Comparison of ENCODE assay signal across 8 mouse cellular contexts in genomic region chr1:75217893-75218226, GRCm38 (mm10). TPM values are rescaled to one million over a fixed set of nuclear protein-coding genes. Genes with fewer than 3 reads are reported as not detected.
DNase-seq lines count a peak whose midpoint lies in the region; ATAC-seq and TF ChIP-seq lines count a peak whose summit lies in the region.

No protein-coding gene starts in this region.

- intact Hi-C loops in left cerebral cortex, adult 2 months (cut with DNase I): loop anchor here (2.0 to 5.0 kb wide), 3 partner anchors 34 to 45 kb away; partner anchors contain the start of gene Abcb6

- H3K4me1 ChIP-seq in cortical plate, adult 2 months (ENCODE audit: control insufficient read depth, insufficient read depth, low read length): peaks cover 5% of the 10 kb centered on the region
- H3K4me1 ChIP-seq in hindbrain, embryonic 14.5 days (replicated peaks; ENCODE audit: control insufficient read depth, insufficient read depth, low read length): peaks cover 13% of the 10 kb centered on the region
- 0 out of 2 replicates have a peak, but pooled peaks cover 4% of the 10 kb centered on the region for H3K4me1 ChIP-seq in midbrain, postnatal 0 days (ENCODE audit: insufficient read depth, low read length)

- DNase-seq in left cerebral cortex, adult 2 months (ENCODE audit: extremely low spot score in 1 of 2, low spot score in 2 of 2): no peak
- DNase-seq in left cerebral cortex, adult 11 months (ENCODE audit: low spot score): no peak
- DNase-seq in hindbrain, embryonic 14.5 days (ENCODE audit: low spot score): no peak
- DNase-seq in midbrain, postnatal 0 days (ENCODE audit: low spot score): no peak
- no peak for DNase-seq in spleen, adult 12 weeks (ENCODE audit: low spot score)
- DNase-seq in right cerebral cortex, postnatal 4 days: no peak
- DNase-seq in c-Kit-positive CD71-positive TER-119-positive erythroid progenitor cells, embryonic 14.5 days (ENCODE audit: low spot score): no peak

- H3K27me3 ChIP-seq in hindbrain, embryonic 14.5 days (ENCODE audit: control insufficient read depth, insufficient read depth, low read length): peaks cover 59% of the 10 kb centered on the region
- H3K27me3 ChIP-seq in midbrain, postnatal 0 days (ENCODE audit: insufficient read depth, low read length): peaks cover 12% of the 10 kb centered on the region

- no peak for TF ChIP-seq POLR2A in cortical plate, adult 2 months (IDR thresholded peaks at IDR 0.05; ENCODE audit: extremely low read depth, insufficient read depth, low read length)

- H3K36me3 ChIP-seq in hindbrain, embryonic 14.5 days (replicated peaks; ENCODE audit: control insufficient read depth, insufficient read depth): peaks cover 26% of the 10 kb centered on the region
- H3K36me3 ChIP-seq in midbrain, postnatal 0 days (ENCODE audit: insufficient read depth, low read length): peaks cover 19% of the 10 kb centered on the region

- peak overlapping the region; percentile 79 for H3K4me3 ChIP-seq in left cerebral cortex, adult 2 months
- peak overlapping the region; percentile 74 for H3K4me3 ChIP-seq in cortical plate, adult 2 months (ENCODE audit: insufficient read depth, low read length)
- H3K4me3 ChIP-seq in hindbrain, embryonic 14.5 days (replicated peaks; ENCODE audit: low read length): peak overlapping the region; percentile 53
- H3K4me3 ChIP-seq in midbrain, postnatal 0 days (ENCODE audit: low read depth, low read length): peak overlapping the region; percentile 61

- H3K4me2 ChIP-seq in hindbrain, embryonic 14.5 days (replicated peaks): peak overlapping the region; percentile 89; the same call in 1 of the 2 replicates
- peak overlapping the region; percentile 99 for H3K4me2 ChIP-seq in midbrain, postnatal 0 days (ENCODE audit: low read depth, low read length, poor library complexity, severe bottlenecking)

- peak overlapping the region; percentile 92 for H3K27ac ChIP-seq in left cerebral cortex, adult 2 months
- H3K27ac ChIP-seq in cortical plate, adult 2 months (ENCODE audit: insufficient read depth, low read length): peak overlapping the region; percentile 86; the same call in 1 of the 2 replicates
- no peak overlapping the region for H3K27ac ChIP-seq in hindbrain, embryonic 14.5 days
- no peak overlapping the region for H3K27ac ChIP-seq in midbrain, postnatal 0 days (ENCODE audit: low read depth, low read length)

- H3K9me3 ChIP-seq in hindbrain, embryonic 14.5 days (ENCODE audit: control insufficient read depth, low read length): no peaks in the 10 kb centered on the region
- H3K9me3 ChIP-seq in midbrain, postnatal 0 days (ENCODE audit: low read length): no peaks in the 10 kb centered on the region

- H3K9ac ChIP-seq in hindbrain, embryonic 14.5 days: no peak overlapping the region
- H3K9ac ChIP-seq in midbrain, postnatal 0 days (replicated peaks; ENCODE audit: low read length, poor library complexity, severe bottlenecking): peak overlapping the region; percentile 73; the same call in 1 of the 2 replicates

- no peak for ATAC-seq in hindbrain, embryonic 14.5 days (ENCODE audit: low FRiP score)
- no peak for ATAC-seq in midbrain, postnatal 0 days (ENCODE audit: low FRiP score)

- 3% methylated on average over 6 of the region's 6 CpGs for WGBS in hindbrain, embryonic 14.5 days
- WGBS in midbrain, postnatal 0 days: 5% methylated on average over 6 of the region's 6 CpGs

- no peak for TF ChIP-seq CTCF in left cerebral cortex, adult 2 months (IDR thresholded peaks at IDR 0.05)
- no peak for TF ChIP-seq CTCF in cortical plate, adult 2 months (IDR thresholded peaks at IDR 0.05; ENCODE audit: extremely low read depth, insufficient read depth, low read length)
- TF ChIP-seq CTCF in midbrain, postnatal 0 days (IDR thresholded peaks at IDR 0.05): no peak

RNA-seq across cellular contexts. Expression of gene Tuba4a, which starts 1.8 kb away (rescaled TPM):
- total RNA-seq in left cerebral cortex, adult 2 months (2021): 100 to 1,000 TPM; 594 to 616 TPM
- polyA plus RNA-seq in cortical plate, adult 2 months (2012; rRNA removed): 345 and 362 TPM in 2 replicates
- 13.8 and 20.8 TPM in 2 replicates for polyA plus RNA-seq in hindbrain, embryonic 14.5 days (2014; fragmentation: Nextera tagmentation; extraction: Ambion mirVana)
- 99.2 and 165 TPM in 2 replicates for total RNA-seq in midbrain, postnatal 0 days (2014; rRNA removed)
- 87.0 and 115 TPM in 2 replicates for polyA plus RNA-seq in midbrain, postnatal 0 days (2015; fragmentation: Nextera tagmentation; extraction: Ambion mirVana)

RNA-seq across cellular contexts. Expression of gene Stk16, which starts 7.2 kb away (rescaled TPM):
- 10 to 100 TPM; 85.6 to 86.0 TPM for total RNA-seq in left cerebral cortex, adult 2 months (2021)
- polyA plus RNA-seq in cortical plate, adult 2 months (2012; rRNA removed): 159 and 172 TPM in 2 replicates
- 121 and 128 TPM in 2 replicates for polyA plus RNA-seq in hindbrain, embryonic 14.5 days (2014; fragmentation: Nextera tagmentation; extraction: Ambion mirVana)
- 98.8 and 130 TPM in 2 replicates for total RNA-seq in midbrain, postnatal 0 days (2014; rRNA removed)
- 111 and 113 TPM in 2 replicates for polyA plus RNA-seq in midbrain, postnatal 0 days (2015; fragmentation: Nextera tagmentation; extraction: Ambion mirVana)

RNA-seq across cellular contexts. Expression of gene Glb1l, which starts 7.2 kb away (rescaled TPM):
- total RNA-seq in left cerebral cortex, adult 2 months (2021): 10 to 100 TPM; 12.7 to 15.6 TPM
- 20.4 and 21.2 TPM in 2 replicates for polyA plus RNA-seq in cortical plate, adult 2 months (2012; rRNA removed)
- polyA plus RNA-seq in hindbrain, embryonic 14.5 days (2014; fragmentation: Nextera tagmentation; extraction: Ambion mirVana): 15.8 and 19.5 TPM in 2 replicates
- total RNA-seq in midbrain, postnatal 0 days (2014; rRNA removed): 18.3 and 25.6 TPM in 2 replicates
- 18.2 and 18.4 TPM in 2 replicates for polyA plus RNA-seq in midbrain, postnatal 0 days (2015; fragmentation: Nextera tagmentation; extraction: Ambion mirVana)

RNA-seq across cellular contexts. Expression of gene A630095N17Rik, which starts 14.0 kb away (rescaled TPM):
- not detected for total RNA-seq in left cerebral cortex, adult 2 months (2021)
- not detected in 2 replicates for polyA plus RNA-seq in cortical plate, adult 2 months (2012; rRNA removed)
- polyA plus RNA-seq in hindbrain, embryonic 14.5 days (2014; fragmentation: Nextera tagmentation; extraction: Ambion mirVana): not detected in 2 replicates
- not detected in 2 replicates for total RNA-seq in midbrain, postnatal 0 days (2014; rRNA removed)
- not detected in 2 replicates for polyA plus RNA-seq in midbrain, postnatal 0 days (2015; fragmentation: Nextera tagmentation; extraction: Ambion mirVana)

RNA-seq across cellular contexts. Expression of gene Dnajb2, which starts 18.3 kb away (rescaled TPM):
- 100 to 1,000 TPM in 1 of 2 experiments, 10 to 100 TPM in 1; 93.6 to 102 TPM for total RNA-seq in left cerebral cortex, adult 2 months (2021)
- polyA plus RNA-seq in cortical plate, adult 2 months (2012; rRNA removed): 104 and 115 TPM in 2 replicates
- 39.5 and 45.2 TPM in 2 replicates for polyA plus RNA-seq in hindbrain, embryonic 14.5 days (2014; fragmentation: Nextera tagmentation; extraction: Ambion mirVana)
- total RNA-seq in midbrain, postnatal 0 days (2014; rRNA removed): 43.6 and 46.7 TPM in 2 replicates
- polyA plus RNA-seq in midbrain, postnatal 0 days (2015; fragmentation: Nextera tagmentation; extraction: Ambion mirVana): 61.7 and 65.1 TPM in 2 replicates

Comparison
In these comparisons a context has a peak if more than half of its experiments do, and no peak if none do; other contexts are left out.
1. H3K27ac ChIP-seq: peak in left cerebral cortex, adult 2 months (single experiment) and cortical plate, adult 2 months (single experiment); none in hindbrain, embryonic 14.5 days (single experiment) and midbrain, postnatal 0 days (single experiment).
2. Peak in every context shown above with its lines, with median percentiles within 50 percentile points of each other: H3K4me3 ChIP-seq.